Mouse (Mus musculus): Measurements from ENCODE around the gene Nanog.

Nanog gene

DNA sequence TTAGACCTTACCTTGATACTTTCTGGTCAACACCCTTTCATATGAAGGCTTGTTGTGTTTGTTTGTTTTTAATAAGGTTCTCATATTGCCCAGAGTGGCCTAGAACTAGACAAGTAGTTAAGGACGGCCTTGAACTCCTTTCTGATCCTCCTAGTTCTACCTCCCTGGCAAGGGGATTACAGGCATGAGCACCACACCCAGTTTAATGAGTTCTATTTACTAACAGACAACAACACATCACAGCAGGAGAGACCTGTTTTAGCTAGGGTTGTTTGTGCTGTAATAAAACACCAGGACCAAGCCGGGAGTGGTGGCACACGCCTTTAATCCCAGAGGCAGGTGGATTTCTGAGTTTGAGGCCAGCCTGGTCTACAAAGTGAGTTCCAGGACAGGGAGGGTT, 55.2 kb downstream of the Nanog start:
- no peak for DNase-seq (ENCODE audit: low spot score in 2 of 2)

GRCm38 (mm10) chr6:122762952-122763700, 55.8 kb downstream of the Nanog start:
- peak in 1 of 2 experiments; percentile 22 for DNase-seq (ENCODE audit: low spot score in 2 of 2)

DNA sequence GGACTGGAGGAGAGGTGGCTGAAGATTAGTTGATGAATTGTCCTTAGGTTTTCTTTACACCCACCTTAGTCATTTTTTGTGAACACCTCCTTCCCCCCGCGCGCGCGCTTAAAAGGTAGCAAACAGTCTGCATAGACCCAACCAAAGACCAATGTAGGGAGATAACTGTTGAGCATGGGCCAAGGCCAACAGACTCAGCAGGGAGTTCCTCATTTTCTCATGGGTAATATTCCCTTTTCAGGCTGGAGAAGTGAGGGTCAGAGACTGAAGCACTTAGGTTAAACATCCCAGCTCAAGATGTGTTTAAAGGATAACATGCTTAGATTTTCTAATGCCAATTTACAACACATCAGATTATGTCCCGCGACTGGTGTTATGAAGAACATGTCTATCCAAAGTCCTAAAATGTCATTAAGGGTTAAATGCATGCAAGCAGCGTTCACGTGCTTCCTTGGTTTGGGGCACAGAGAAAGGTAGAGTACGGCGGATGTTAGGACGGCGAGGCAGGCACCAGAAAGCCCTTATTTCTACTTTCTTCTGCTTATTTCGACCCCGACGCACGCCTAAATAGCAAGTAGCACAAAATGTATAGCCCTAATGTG, 56.7 kb downstream of the Nanog start:
- no peak for DNase-seq (ENCODE audit: low spot score in 2 of 2)
